Mouse (Mus musculus): ENCODE measurements around the gene Ppp4r1. TPM values are rescaled to one million over a fixed set of nuclear protein-coding genes. Genes with fewer than 3 reads are reported as not detected.

Gene Ppp4r1
- polyA plus RNA-seq (2015; fragmentation: Nextera tagmentation; extraction: Ambion mirVana): 47.8 and 54.6 TPM in 2 replicates

- H3K4me3 ChIP-seq (replicated peaks; ENCODE audit: low read length): peak within 1 kb of the TSS; percentile 96
These were observed at the start of gene Ppp4r1 for GRCm38 (mm10) chr17:65782551-65783141. TSS of gene Ppp4r1 (plus strand) at chr17:65782573.

GRCm38 (mm10) chr17:65732666-65733065 lies 49.7 kb upstream of the Ppp4r1 start:
- Histone ChIP-seq H3K27ac (ENCODE audit: low read length) (no peak overlapping the region), H3K4me3 (replicated peaks; ENCODE audit: low read length) (no peak overlapping the region), H3K4me2 (ENCODE audit: low read length) (no peak overlapping the region), H3K4me1 (replicated peaks; ENCODE audit: control insufficient read depth, insufficient read depth, low read length) (no peaks in the 10 kb centered on the region), H3K36me3 (ENCODE audit: control insufficient read depth, insufficient read depth) (no peaks in the 10 kb centered on the region), H3K9ac (replicated peaks; ENCODE audit: low read depth, low read length) (no peak overlapping the region), H3K9me3 (ENCODE audit: control insufficient read depth, low read length) (no peaks in the 10 kb centered on the region), H3K27me3 (replicated peaks; ENCODE audit: control insufficient read depth, insufficient read depth, low read length) (no peaks in the 10 kb centered on the region)
- ATAC-seq: no peak
- WGBS: 88% methylated on average over 4 of the region's 4 CpGs

More at GRCm38 (mm10) chr17:65782551-65783141, at the start of gene Ppp4r1:
- ATAC-seq: peak; percentile 82
- Histone ChIP-seq H3K4me1 (replicated peaks; ENCODE audit: control insufficient read depth, insufficient read depth, low read length) (peaks cover 16% of the 10 kb centered on the region), H3K27me3 (replicated peaks; ENCODE audit: control insufficient read depth, insufficient read depth, low read length) (no peaks in the 10 kb centered on the region), H3K9me3 (ENCODE audit: control insufficient read depth, low read length) (no peaks in the 10 kb centered on the region), H3K4me2 (ENCODE audit: low read length) (peak within 1 kb of the TSS; percentile 73), H3K9ac (replicated peaks; ENCODE audit: low read depth, low read length) (peak within 1 kb of the TSS; percentile 99), H3K27ac (ENCODE audit: low read length) (peak within 1 kb of the TSS; percentile 100), H3K36me3 (ENCODE audit: control insufficient read depth, insufficient read depth) (no peaks in the 10 kb centered on the region)
- WGBS: under 1% methylated on average over 59 of the region's 81 CpGs

GRCm38 (mm10) chr17:65735088-65735487 lies 47.3 kb upstream of the Ppp4r1 start:
- Histone ChIP-seq H3K27ac (ENCODE audit: low read length) (no peak overlapping the region), H3K4me1 (replicated peaks; ENCODE audit: control insufficient read depth, insufficient read depth, low read length) (no peaks in the 10 kb centered on the region), H3K27me3 (replicated peaks; ENCODE audit: control insufficient read depth, insufficient read depth, low read length) (no peaks in the 10 kb centered on the region), H3K9me3 (ENCODE audit: control insufficient read depth, low read length) (no peaks in the 10 kb centered on the region), H3K4me2 (ENCODE audit: low read length) (no peak overlapping the region), H3K36me3 (ENCODE audit: control insufficient read depth, insufficient read depth) (no peaks in the 10 kb centered on the region), H3K4me3 (replicated peaks; ENCODE audit: low read length) (no peak overlapping the region), H3K9ac (replicated peaks; ENCODE audit: low read depth, low read length) (no peak overlapping the region)
- WGBS: 92% methylated on average over 2 of the region's 2 CpGs
- ATAC-seq: no peak

GRCm38 (mm10) chr17:65737175-65737574 lies 45.2 kb upstream of the Ppp4r1 start:
- no peak for ATAC-seq
- no peaks in the 10 kb centered on the region for H3K36me3 ChIP-seq (ENCODE audit: control insufficient read depth, insufficient read depth)

GRCm38 (mm10) chr17:65737622-65738021 lies 44.8 kb upstream of the Ppp4r1 start:
- ATAC-seq: no peak
- H3K4me1 ChIP-seq (replicated peaks; ENCODE audit: control insufficient read depth, insufficient read depth, low read length): peaks cover 9% of the 10 kb centered on the region
- no peaks in the 10 kb centered on the region for H3K36me3 ChIP-seq (ENCODE audit: control insufficient read depth, insufficient read depth)
- no peaks in the 10 kb centered on the region for H3K27me3 ChIP-seq (replicated peaks; ENCODE audit: control insufficient read depth, insufficient read depth, low read length)
- no peak overlapping the region for H3K9ac ChIP-seq (replicated peaks; ENCODE audit: low read depth, low read length)
- H3K27ac ChIP-seq (ENCODE audit: low read length): no peak overlapping the region
- 81% methylated on average over 6 of the region's 6 CpGs for WGBS
- no peak overlapping the region for H3K4me3 ChIP-seq (replicated peaks; ENCODE audit: low read length)
- H3K9me3 ChIP-seq (ENCODE audit: control insufficient read depth, low read length): no peaks in the 10 kb centered on the region
- no peak overlapping the region for H3K4me2 ChIP-seq (ENCODE audit: low read length)

More at GRCm38 (mm10) chr17:65737175-65737574, 45.2 kb upstream of the Ppp4r1 start:
- Histone ChIP-seq H3K27ac (ENCODE audit: low read length) (no peak overlapping the region), H3K4me3 (replicated peaks; ENCODE audit: low read length) (no peak overlapping the region), H3K27me3 (replicated peaks; ENCODE audit: control insufficient read depth, insufficient read depth, low read length) (no peaks in the 10 kb centered on the region), H3K4me2 (ENCODE audit: low read length) (no peak overlapping the region), H3K9ac (replicated peaks; ENCODE audit: low read depth, low read length) (no peak overlapping the region), H3K4me1 (replicated peaks; ENCODE audit: control insufficient read depth, insufficient read depth, low read length) (peaks cover 5% of the 10 kb centered on the region), H3K9me3 (ENCODE audit: control insufficient read depth, low read length) (no peaks in the 10 kb centered on the region)
- WGBS: 88% methylated on average over 5 of the region's 5 CpGs

- no peak for ATAC-seq
- H3K9ac ChIP-seq (replicated peaks; ENCODE audit: low read depth, low read length): no peak overlapping the region
- 88% methylated on average over 15 of the region's 15 CpGs for WGBS
- H3K4me3 ChIP-seq (replicated peaks; ENCODE audit: low read length): no peak overlapping the region
- H3K27ac ChIP-seq (ENCODE audit: low read length): no peak overlapping the region
- H3K4me2 ChIP-seq (ENCODE audit: low read length): no peak overlapping the region
- H3K36me3 ChIP-seq (ENCODE audit: control insufficient read depth, insufficient read depth): no peaks in the 10 kb centered on the region
- H3K9me3 ChIP-seq (ENCODE audit: control insufficient read depth, low read length): no peaks in the 10 kb centered on the region
- H3K4me1 ChIP-seq (replicated peaks; ENCODE audit: control insufficient read depth, insufficient read depth, low read length): peaks cover 14% of the 10 kb centered on the region
- no peaks in the 10 kb centered on the region for H3K27me3 ChIP-seq (replicated peaks; ENCODE audit: control insufficient read depth, insufficient read depth, low read length)
These were observed 42.3 kb upstream of the Ppp4r1 start for GRCm38 (mm10) chr17:65739874-65740725.

GRCm38 (mm10) chr17:65741565-65741964 lies 40.8 kb upstream of the Ppp4r1 start:
- H3K36me3 ChIP-seq (ENCODE audit: control insufficient read depth, insufficient read depth): no peaks in the 10 kb centered on the region
- 79% methylated on average over 4 of the region's 4 CpGs for WGBS

GRCm38 (mm10) chr17:65742245-65742905 lies 40.0 kb upstream of the Ppp4r1 start:
- Histone ChIP-seq H3K4me1 (replicated peaks; ENCODE audit: control insufficient read depth, insufficient read depth, low read length) (peaks cover 14% of the 10 kb centered on the region), H3K27ac (ENCODE audit: low read length) (0 out of 2 replicates have a peak overlapping the region, but pooled peaks have one; percentile 34), H3K4me2 (ENCODE audit: low read length) (no peak overlapping the region; the same call in 1 of the 2 replicates), H3K27me3 (replicated peaks; ENCODE audit: control insufficient read depth, insufficient read depth, low read length) (no peaks in the 10 kb centered on the region), H3K4me3 (replicated peaks; ENCODE audit: low read length) (no peak overlapping the region), H3K36me3 (ENCODE audit: control insufficient read depth, insufficient read depth) (no peaks in the 10 kb centered on the region), H3K9me3 (ENCODE audit: control insufficient read depth, low read length) (no peaks in the 10 kb centered on the region), H3K9ac (replicated peaks; ENCODE audit: low read depth, low read length) (no peak overlapping the region)
- 7% methylated on average over 10 of the region's 10 CpGs for WGBS
- peak; percentile 83 for ATAC-seq

More at GRCm38 (mm10) chr17:65741565-65741964, 40.8 kb upstream of the Ppp4r1 start:
- Histone ChIP-seq H3K27me3 (replicated peaks; ENCODE audit: control insufficient read depth, insufficient read depth, low read length) (no peaks in the 10 kb centered on the region), H3K27ac (ENCODE audit: low read length) (no peak overlapping the region), H3K4me2 (ENCODE audit: low read length) (no peak overlapping the region), H3K4me3 (replicated peaks; ENCODE audit: low read length) (no peak overlapping the region), H3K9me3 (ENCODE audit: control insufficient read depth, low read length) (no peaks in the 10 kb centered on the region), H3K4me1 (replicated peaks; ENCODE audit: control insufficient read depth, insufficient read depth, low read length) (peaks cover 14% of the 10 kb centered on the region), H3K9ac (replicated peaks; ENCODE audit: low read depth, low read length) (no peak overlapping the region)
- ATAC-seq: peak; percentile 39; the same call in 1 of the 2 replicates

GRCm38 (mm10) chr17:65742969-65743368 lies 39.4 kb upstream of the Ppp4r1 start:
- peak; percentile 9 for ATAC-seq
- H3K27ac ChIP-seq (ENCODE audit: low read length): no peak overlapping the region
- H3K36me3 ChIP-seq (ENCODE audit: control insufficient read depth, insufficient read depth): no peaks in the 10 kb centered on the region
- no peak overlapping the region; the same call in 1 of the 2 replicates for H3K9ac ChIP-seq (replicated peaks; ENCODE audit: low read depth, low read length)
- no peak overlapping the region for H3K4me3 ChIP-seq (replicated peaks; ENCODE audit: low read length)
- no peaks in the 10 kb centered on the region for H3K9me3 ChIP-seq (ENCODE audit: control insufficient read depth, low read length)
- H3K4me2 ChIP-seq (ENCODE audit: low read length): no peak overlapping the region
- peaks cover 14% of the 10 kb centered on the region for H3K4me1 ChIP-seq (replicated peaks; ENCODE audit: control insufficient read depth, insufficient read depth, low read length)
- no peaks in the 10 kb centered on the region for H3K27me3 ChIP-seq (replicated peaks; ENCODE audit: control insufficient read depth, insufficient read depth, low read length)
- 27% methylated on average over 4 of the region's 4 CpGs for WGBS
